Mouse (Mus musculus): ENCODE results near the gene Card10.

GRCm38 (mm10) chr15:78848467-78848866 lies 45.6 kb upstream of the Card10 start:
- TF ChIP-seq CTCF (IDR thresholded peaks at IDR 0.05; ENCODE audit: borderline replicate concordance, insufficient read depth, low read depth, low read length) (peak; percentile 82), POLR2A (IDR thresholded peaks at IDR 0.05; ENCODE audit: borderline replicate concordance, insufficient read depth, low read length) (no peak)

All from cerebellum, adult 2 months (tissue).